Mouse (Mus musculus): ENCODE results near the gene Edem3.

Edem3 gene

GRCm38 (mm10) chr1:151861334-151861995, 106.3 kb downstream of the Edem3 start:
- intact Hi-C loops (cut with DNase I) = no loop called here

- intact Hi-C loops (cut with DNase I) = no loop called here
Observed at GRCm38 (mm10) chr1:151862109-151862508, 106.9 kb downstream of the Edem3 start.

- intact Hi-C loops (cut with DNase I) = no loop called here
Observed at GRCm38 (mm10) chr1:151863135-151863796, 108.1 kb downstream of the Edem3 start.

GRCm38 (mm10) chr1:151863797-151864147, 108.6 kb downstream of the Edem3 start:
- intact Hi-C loops (cut with DNase I) = no loop called here

- intact Hi-C loops (cut with DNase I) = no loop called here
Observed at GRCm38 (mm10) chr1:151864326-151864725, 109.2 kb downstream of the Edem3 start.
